Mouse (Mus musculus): ENCODE results near the gene Acap3. TPM values are rescaled to one million over a fixed set of nuclear protein-coding genes. Genes with fewer than 3 reads are reported as not detected.
A peak's percentile ranks its signal among the peaks of the same experiment; 100 is the strongest.

Gene Acap3
- total RNA-seq, 4 experiments from 2014 or later: 9.5 to 13.8 (median 10.9) TPM

DNA sequence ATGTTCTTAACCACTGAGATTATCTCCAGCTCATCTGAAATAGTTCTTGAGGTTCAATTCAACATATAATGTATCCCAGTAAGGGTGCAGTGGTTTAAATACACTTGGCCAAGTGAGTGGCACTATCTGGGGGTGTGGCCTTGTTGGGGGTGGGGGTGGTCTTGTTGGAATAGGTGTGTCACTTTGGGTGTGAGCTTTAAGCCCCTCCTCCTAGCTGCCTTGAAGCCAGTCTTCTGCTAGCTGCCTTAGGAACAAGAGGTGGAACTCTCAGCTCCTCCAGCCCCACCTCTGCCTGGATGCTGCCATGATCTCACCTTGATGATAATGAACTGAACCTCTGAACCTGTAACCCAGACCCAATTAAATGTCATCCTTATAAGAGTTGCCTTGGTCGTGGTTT lies 40.4 kb downstream of the Acap3 start:
- no peak for DNase-seq (ENCODE audit: low spot score)

DNA sequence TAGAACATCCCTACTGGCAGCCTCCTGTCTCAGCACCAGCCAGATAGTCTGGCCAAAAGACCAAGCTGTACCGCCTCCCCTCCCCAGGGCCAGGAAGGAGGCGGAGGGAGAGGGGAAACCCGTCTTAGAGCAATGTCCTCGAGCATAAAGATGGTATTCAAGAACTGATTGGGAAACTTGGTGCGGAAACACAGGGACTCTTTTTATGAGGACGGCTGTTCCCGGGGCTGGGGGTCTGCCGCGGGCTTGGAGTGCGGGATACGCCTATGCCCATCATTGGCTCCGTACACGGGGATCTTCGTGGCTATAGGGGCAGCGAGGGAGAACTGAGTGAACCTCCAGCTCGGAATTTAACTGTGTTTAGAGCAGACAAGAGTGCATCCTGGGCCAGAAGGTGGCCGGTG lies 51.4 kb downstream of the Acap3 start:
- DNase-seq (ENCODE audit: low spot score): peak; percentile 42

DNA sequence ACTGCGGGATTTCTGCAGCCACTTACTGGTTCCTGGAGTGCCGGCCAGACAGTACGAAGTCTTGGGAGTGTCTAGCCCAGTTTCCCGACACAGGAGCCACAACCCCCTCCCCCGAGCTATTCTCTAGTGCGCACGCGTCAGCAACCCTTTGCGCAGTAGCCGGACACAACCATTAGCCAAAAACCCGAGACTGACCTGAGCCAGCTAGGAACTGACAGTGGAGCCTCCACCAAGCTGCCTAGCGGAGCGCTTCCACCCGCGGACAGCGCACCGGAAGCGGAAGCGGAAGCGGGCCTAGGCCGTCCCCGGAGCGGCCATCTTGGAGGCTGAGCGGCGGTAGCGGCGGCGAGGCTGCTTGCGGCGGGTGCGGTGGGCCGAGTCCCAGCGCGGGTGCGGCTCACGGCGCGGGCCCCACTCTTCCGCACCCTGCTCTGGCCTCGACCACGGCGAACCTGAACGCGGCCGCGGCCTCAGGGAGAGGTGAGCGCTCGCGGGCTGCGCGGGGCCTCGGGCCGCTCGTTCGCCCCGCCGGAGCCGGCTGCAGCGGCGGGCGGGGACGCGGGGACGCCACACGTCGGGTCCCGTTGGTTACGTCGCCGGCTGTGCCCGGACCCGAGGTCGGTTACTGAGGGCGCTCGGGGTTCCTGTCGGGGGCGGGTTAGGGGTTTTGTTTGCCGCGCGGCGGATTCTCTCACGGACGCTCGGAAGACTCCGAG lies 52.1 kb downstream of the Acap3 start, which contains the start of gene Ube2j2:
Gene Ube2j2, plus strand, starts transcription at position 298 of the 716 bp plus-strand sequence.
- DNase-seq (ENCODE audit: low spot score): peak; percentile 98

DNA sequence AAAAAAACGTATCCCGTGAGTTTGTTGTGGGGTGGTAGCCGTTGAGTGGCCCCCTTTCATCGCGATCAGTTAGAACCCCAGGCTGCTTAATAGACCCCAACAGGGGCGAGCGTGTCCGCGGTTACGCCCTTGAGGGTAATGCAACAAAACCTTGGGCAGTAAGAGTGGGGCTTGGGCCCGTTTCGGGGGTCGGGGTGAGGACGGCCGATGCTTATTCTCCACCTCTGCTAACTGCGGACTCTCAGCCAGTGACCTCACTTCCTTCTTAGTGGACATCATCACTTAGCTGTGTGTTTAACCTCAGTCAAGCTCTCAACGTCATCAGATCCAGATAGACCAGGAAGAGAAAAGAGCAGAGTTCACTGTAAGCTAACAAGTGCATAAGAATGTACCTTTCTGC lies 52.6 kb downstream of the Acap3 start:
- DNase-seq (ENCODE audit: low spot score): no peak

DNA sequence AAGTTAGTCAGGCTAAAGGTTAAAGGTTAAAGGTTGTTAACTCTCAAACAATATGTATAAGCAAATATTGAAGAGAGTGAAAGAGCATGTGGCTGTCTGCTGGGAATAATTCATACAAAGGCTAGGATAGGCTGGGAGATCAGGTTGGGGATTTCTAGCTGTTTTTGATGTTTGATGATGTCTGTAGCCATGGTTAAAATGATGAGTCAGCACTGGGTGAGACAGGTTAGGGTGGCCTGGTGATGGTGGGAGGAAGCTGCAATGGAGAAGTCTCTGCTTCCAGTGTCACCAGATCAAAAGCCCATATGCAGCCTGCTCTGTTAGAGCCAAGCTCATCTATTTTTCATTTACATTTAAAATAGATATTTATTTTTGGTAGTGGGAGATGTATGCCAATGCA lies 55.5 kb downstream of the Acap3 start:
- no peak for DNase-seq (ENCODE audit: low spot score)

DNA sequence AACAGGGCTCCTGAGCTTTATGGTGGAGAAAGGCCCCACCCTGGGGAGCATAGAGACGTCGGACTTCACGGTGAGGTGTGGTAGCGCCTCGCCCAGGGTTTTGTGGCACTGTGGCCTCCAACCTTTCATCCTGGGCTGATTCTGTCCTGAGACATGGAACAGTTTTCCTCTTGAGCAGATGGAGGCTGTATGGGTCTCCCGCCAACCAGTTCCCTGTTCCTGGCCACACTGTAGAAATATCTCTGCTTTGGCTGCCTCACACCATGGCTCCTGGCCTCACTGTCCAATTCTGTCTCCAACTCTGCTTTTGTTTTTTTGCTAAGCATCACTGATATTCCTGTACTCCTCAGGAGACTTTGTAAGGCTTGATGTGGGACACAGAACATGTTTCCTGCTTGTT lies 63.9 kb downstream of the Acap3 start:
- no peak for DNase-seq (ENCODE audit: low spot score)

Small RNA genes within 50 kb of the gene (microRNA-seq; reads per million reads assigned to microRNA genes)
- gene Gm22991: not detected

Other genes with a start within 250 kb of the Acap3 start
- gene Gm10563, start 246.4 kb upstream of the Acap3 start, total RNA-seq (2022): not detected
- gene Mmp23, start 238.4 kb upstream of the Acap3 start, total RNA-seq (2022): 1 to 10 TPM; 6.7 to 9.0 (median 7.4) TPM
- 10 to 100 TPM; 25.4 to 30.1 (median 27.1) TPM for gene Mib2, start 222.6 kb upstream of the Acap3 start, total RNA-seq (2022)
- 1 to 10 TPM in 3 of 4 experiments, under 1 TPM in 1; 0.98 to 2.4 (median 1.3) TPM for gene Fndc10, start 197.5 kb upstream of the Acap3 start, total RNA-seq (2022)
- gene Ssu72, start 187.0 kb upstream of the Acap3 start, total RNA-seq (2022): 10 to 100 TPM; 43.2 to 53.5 (median 51.2) TPM
- gene Tmem240, start 157.0 kb upstream of the Acap3 start, total RNA-seq (2022): under 1 TPM in 3 of 4 experiments, not detected in 1; 0.11 to 0.81 (median 0.13) TPM
- gene Atad3a, start 130.7 kb upstream of the Acap3 start, total RNA-seq (2022): 10 to 100 TPM; 34.9 to 45.7 (median 40.8) TPM
- gene Vwa1, start 117.1 kb upstream of the Acap3 start, total RNA-seq (2022): 1 to 10 TPM; 5.6 to 9.8 (median 8.1) TPM
- 1 to 10 TPM in 1 of 4 experiments, under 1 TPM in 3; 0.66 to 1.1 (median 0.81) TPM for gene Tmem88b, start 105.9 kb upstream of the Acap3 start, total RNA-seq (2022)
- gene Ankrd65, start 101.4 kb upstream of the Acap3 start, total RNA-seq (2022): not detected
- gene Mrpl20, start 88.9 kb upstream of the Acap3 start, total RNA-seq (2022): 10 to 100 TPM; 78.5 to 86.8 (median 80.6) TPM
- gene Ccnl2, start 79.3 kb upstream of the Acap3 start, total RNA-seq (2022): 10 to 100 TPM; 20.3 to 30.7 (median 26.2) TPM
- 100 to 1,000 TPM; 112 to 128 (median 117) TPM for gene Aurkaip1, start 60.5 kb upstream of the Acap3 start, total RNA-seq (2022)
- gene Mxra8, start 52.1 kb upstream of the Acap3 start, total RNA-seq (2022): 10 to 100 TPM; 19.7 to 30.4 (median 24.4) TPM
- gene Dvl1, start 44.4 kb upstream of the Acap3 start, total RNA-seq (2022): 10 to 100 TPM; 41.3 to 50.7 (median 49.8) TPM
- under 1 TPM; 0.17 to 0.19 (median 0.19) TPM for gene Tas1r3, start 28.5 kb upstream of the Acap3 start, total RNA-seq (2022)
- gene Cptp, start 22.4 kb upstream of the Acap3 start, total RNA-seq (2022): 1 to 10 TPM; 7.3 to 9.9 (median 8.6) TPM
- gene Ints11, start 22.3 kb upstream of the Acap3 start, total RNA-seq (2022): 10 to 100 TPM; 13.9 to 14.5 (median 14.1) TPM
- gene Pusl1, start within 50 bp of the Acap3 start, total RNA-seq (2022): 10 to 100 TPM in 3 of 4 experiments, 1 to 10 TPM in 1; 9.6 to 11.9 (median 10.9) TPM
- gene Ube2j2, start 52.0 kb downstream of the Acap3 start, total RNA-seq (2022): 10 to 100 TPM; 46.5 to 51.6 (median 49.3) TPM
- gene C1qtnf12, start 70.5 kb downstream of the Acap3 start, total RNA-seq (2022): 10 to 100 TPM; 17.5 to 20.9 (median 18.4) TPM
- gene B3galt6, start 100.8 kb downstream of the Acap3 start, total RNA-seq (2022): 1 to 10 TPM; 2.6 to 3.2 (median 2.8) TPM
- 100 to 1,000 TPM in 1 of 4 experiments, 10 to 100 TPM in 3; 72.8 to 103 (median 87.1) TPM for gene Sdf4, start 101.0 kb downstream of the Acap3 start, total RNA-seq (2022)
- not detected for gene Tnfrsf4, start 122.0 kb downstream of the Acap3 start, total RNA-seq (2022)
- under 1 TPM in 2 of 4 experiments, not detected in 2; 0.25 to 0.75 TPM for gene Tnfrsf18, start 134.3 kb downstream of the Acap3 start, total RNA-seq (2022)
- under 1 TPM in 1 of 4 experiments, not detected in 3; 0.28 TPM for gene Ttll10, start 167.6 kb downstream of the Acap3 start, total RNA-seq (2022)
- 1 to 10 TPM; 2.1 to 3.3 (median 2.3) TPM for gene 9430015G10Rik, start 218.2 kb downstream of the Acap3 start, total RNA-seq (2022)
- gene Rnf223, start 238.7 kb downstream of the Acap3 start, total RNA-seq (2022): under 1 TPM in 1 of 4 experiments, not detected in 3; 0.09 TPM

All from heart, adult 8-10 months (tissue).